Mouse (Mus musculus) T-helper 2 cell (primary cell): ENCODE measurements at regions not wholly inside any gene's neighbourhood (a gene's known extent, or its start where the extent isn't known, plus 50 kb on each side); places are given as distances from the start of the nearest gene placed in this dataset.

Experiments
- in situ Hi-C: fragments of 300-600 bp; cut with MboI, MseI; formaldehyde crosslinking; loops from one replicate; pipeline ENCODE4 v1.15.1; 2025; ENCODE audit warnings: high pct_unique_total_duplicates

DNA sequence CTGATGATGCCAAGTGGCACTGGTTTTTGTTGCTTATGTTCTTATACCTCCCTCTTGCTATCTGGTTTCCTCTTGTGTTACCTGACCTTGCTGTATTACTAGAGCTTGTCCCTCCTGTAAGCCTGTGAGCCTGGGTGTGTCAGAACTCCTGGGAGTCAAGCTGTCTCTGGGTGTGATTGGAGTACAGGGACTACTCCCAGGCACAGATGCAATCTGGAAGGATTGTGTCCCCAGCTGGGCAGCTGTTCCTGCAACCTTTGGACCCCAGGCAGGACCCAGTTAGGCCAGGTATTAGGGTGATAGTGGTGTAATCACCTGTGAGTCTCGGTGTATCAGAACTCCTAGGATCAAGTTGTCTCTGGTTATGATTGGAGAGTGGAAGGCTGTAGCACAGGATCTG is 97.4 kb upstream of the Dock11 start:
- in situ Hi-C loops = no loop called here

DNA sequence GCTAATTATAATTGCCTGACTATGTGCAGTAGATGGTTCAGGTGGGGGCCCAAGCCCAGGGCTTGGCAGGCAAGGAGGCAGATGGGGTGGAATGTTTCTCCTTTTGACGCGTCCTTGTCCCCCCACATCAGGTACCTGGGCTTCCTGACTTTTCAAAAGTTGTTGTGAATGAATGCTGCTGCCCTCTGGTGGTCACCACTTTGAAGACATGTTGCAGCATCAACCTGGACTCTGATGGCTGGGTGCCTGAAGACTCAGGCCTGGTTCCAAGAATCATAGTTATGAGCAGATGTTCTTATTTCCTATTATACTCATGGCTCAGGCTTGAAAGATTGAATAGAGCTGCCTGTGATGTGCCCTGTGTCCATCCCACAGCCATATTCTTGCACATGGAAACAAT is 75.4 kb upstream of the Dock11 start:
- in situ Hi-C loops = no loop called here

DNA sequence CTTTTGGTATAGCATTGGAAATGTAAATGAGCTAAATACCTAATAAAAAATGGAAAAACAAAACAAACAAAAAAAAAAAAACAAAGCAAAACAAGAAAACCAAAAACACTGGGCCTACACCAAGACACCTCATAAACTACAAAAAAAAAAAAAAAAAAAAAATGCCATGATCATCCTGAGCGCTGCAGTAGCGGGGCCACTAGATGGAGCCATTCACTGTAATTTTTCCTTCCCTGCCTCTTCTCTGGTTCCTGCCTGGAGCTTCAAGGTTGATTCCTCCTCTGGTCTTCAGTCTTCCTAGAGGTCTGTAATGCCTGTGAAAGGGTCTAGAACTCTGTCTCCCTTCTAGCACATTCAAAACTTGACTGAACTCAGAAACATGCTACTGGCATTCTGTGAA is 54.2 kb upstream of the Dock11 start:
- in situ Hi-C loops = loop anchor here (5.0 to 10.0 kb wide), 2 partner anchors 163 to 350 kb away; no protein-coding TSS in a partner anchor

DNA sequence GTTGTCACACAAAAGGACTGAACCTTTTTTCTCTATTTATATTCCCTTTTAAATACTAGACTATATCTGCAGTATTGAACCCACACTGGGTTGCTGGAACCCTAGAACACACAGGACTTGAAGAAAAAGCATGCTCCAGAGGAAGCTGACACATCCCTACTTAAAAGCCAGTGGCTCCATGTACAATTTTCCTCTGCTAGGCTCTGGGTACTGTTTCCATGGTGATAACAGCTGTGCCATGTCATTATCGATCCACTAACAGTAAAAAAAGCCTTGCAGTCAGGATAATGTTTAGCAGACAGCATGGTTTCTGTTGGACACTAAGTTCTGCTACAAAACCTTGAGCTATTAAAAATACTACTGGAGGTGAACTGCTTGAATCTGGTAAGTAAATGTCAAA is 50.6 kb upstream of the Dock11 start:
- in situ Hi-C loops = loop anchor here (10.0 kb wide), 1 partner anchor 347 kb away; no protein-coding TSS in a partner anchor
